In the genomic region with DNA sequence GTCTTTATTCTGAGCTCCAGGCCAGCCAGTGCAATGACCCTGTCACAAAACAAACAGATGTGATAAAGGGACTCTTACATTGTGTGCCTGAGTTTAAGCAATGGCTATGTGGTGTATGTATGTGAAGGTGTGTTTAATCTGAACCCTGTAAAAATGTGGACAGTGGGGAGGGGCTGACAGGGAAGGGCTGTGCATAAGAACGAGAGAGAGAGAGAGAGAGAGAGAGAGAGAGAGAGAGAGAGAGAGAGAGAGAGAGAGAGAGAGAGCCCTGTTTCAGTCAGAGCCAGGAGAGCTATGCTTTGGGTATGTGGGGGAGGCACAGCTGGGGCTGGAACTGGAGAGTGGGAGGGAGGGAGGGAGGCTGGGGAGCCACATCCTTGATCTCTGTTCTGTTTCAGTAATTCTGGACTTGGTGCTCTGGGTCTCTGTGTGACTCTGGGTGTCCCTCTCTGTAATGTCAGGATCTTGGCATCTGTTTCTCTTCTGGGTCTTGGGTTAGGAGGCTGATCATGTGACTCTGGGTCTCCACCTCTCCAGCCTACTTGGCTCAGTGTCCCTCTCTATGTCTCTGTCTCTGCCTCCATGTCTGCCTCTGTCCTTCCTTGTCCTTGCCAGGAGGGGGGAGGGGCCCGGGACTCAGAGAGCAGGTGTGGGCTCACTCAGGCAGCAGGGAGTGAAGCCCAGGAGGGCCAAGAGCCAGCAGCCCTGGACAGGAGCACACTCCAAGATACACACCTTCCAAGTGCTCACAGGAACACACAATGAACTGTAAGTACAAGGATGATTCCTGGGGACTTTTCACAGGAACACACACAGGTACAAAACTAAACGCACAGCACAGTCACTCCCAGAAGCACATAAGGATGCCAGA, we compare ENCODE assay signal across 9 mouse cellular contexts. TPM values are rescaled to one million over a fixed set of nuclear protein-coding genes. Genes with fewer than 3 reads are reported as not detected.
DNase-seq lines count a peak whose midpoint lies in the region; ATAC-seq and TF ChIP-seq lines count a peak whose summit lies in the region.
"Had no signal": no experiment of that assay in that cellular context is flagged by ENCODE, and none has a peak within 500 bp of the region (broad histone marks: within the 10 kb centered on the region; RNA-seq: fewer than 3 reads in every experiment).

No protein-coding gene starts in this region.

- peaks cover 20% of the 10 kb centered on the region for H3K4me1 ChIP-seq in neural tube, embryonic 11.5 days (ENCODE audit: control insufficient read depth, insufficient read depth, low read length)
- H3K4me1 ChIP-seq in heart, embryonic 10.5 days = peaks cover 67% of the 10 kb centered on the region
- peaks cover 26% of the 10 kb centered on the region for H3K4me1 ChIP-seq in kidney, adult 2 months (ENCODE audit: control insufficient read depth, insufficient read depth, low read length)
- peaks cover 21% of the 10 kb centered on the region; the same call in 1 of the 2 replicates for H3K4me1 ChIP-seq in lung, postnatal 0 days (ENCODE audit: insufficient read depth, low read depth, low read length)

- H3K4me2 ChIP-seq in neural tube, embryonic 11.5 days (ENCODE audit: low read depth) = no peak overlapping the region
- peak overlapping the region; percentile 76 for H3K4me2 ChIP-seq in lung, postnatal 0 days (replicated peaks; ENCODE audit: low read depth, low read length)

- TF ChIP-seq CTCF in kidney, adult 2 months (conservative IDR thresholded peaks at IDR 0.05; ENCODE audit: insufficient read depth, insufficient read length, low read depth, low read length) = no peak
- no peak for TF ChIP-seq CTCF in lung, postnatal 0 days (IDR thresholded peaks at IDR 0.05)

- peaks cover 7% of the 10 kb centered on the region for H3K27me3 ChIP-seq in neural tube, embryonic 11.5 days (ENCODE audit: control insufficient read depth, insufficient read depth, low read length)
- H3K27me3 ChIP-seq in heart, embryonic 10.5 days (ENCODE audit: insufficient read depth, poor library complexity, severe bottlenecking) = peaks cover 4% of the 10 kb centered on the region; the same call in 1 of the 2 replicates
- no peaks in the 10 kb centered on the region for H3K27me3 ChIP-seq in kidney, adult 2 months (replicated peaks; ENCODE audit: control insufficient read depth, insufficient read depth, low read length)
- H3K27me3 ChIP-seq in lung, postnatal 0 days (replicated peaks; ENCODE audit: insufficient read depth, low read length) = no peaks in the 10 kb centered on the region

- no peak for TF ChIP-seq EP300 in lung, postnatal 0 days (IDR thresholded peaks at IDR 0.05)

- DNase-seq in neural tube, embryonic 11.5 days (ENCODE audit: low spot score) = no peak
- no peak for DNase-seq in neural tube, embryonic 10.5 days (ENCODE audit: extremely low spot score, low spot score)
- DNase-seq in cerebellum, postnatal 25 days = peak; percentile 82 to 89
- DNase-seq in heart, embryonic 10.5 days (ENCODE audit: low spot score) = no peak
- peak; percentile 97 for DNase-seq in kidney, adult 2 months
- peak; percentile 87 for DNase-seq in lung, postnatal 0 days (ENCODE audit: low spot score)
- DNase-seq in testis, postnatal 14 days (ENCODE audit: low spot score) = peak; percentile 80
- no peak for DNase-seq in layer of hippocampus, adult 9-10 months (ENCODE audit: low spot score)

- H3K27ac ChIP-seq in neural tube, embryonic 11.5 days (ENCODE audit: low read depth, low read length) = no peak overlapping the region
- peak overlapping the region; percentile 87 for H3K27ac ChIP-seq in heart, embryonic 10.5 days
- peak overlapping the region; percentile 92 for H3K27ac ChIP-seq in kidney, adult 2 months (ENCODE audit: insufficient read depth, low read depth, low read length)
- peak overlapping the region; percentile 82 for H3K27ac ChIP-seq in lung, postnatal 0 days (ENCODE audit: low read length)
- H3K27ac ChIP-seq: macrophage had no signal

- no peaks in the 10 kb centered on the region for H3K9me3 ChIP-seq in neural tube, embryonic 11.5 days (ENCODE audit: control insufficient read depth, low read length)
- H3K9me3 ChIP-seq in heart, embryonic 10.5 days = no peaks in the 10 kb centered on the region
- no peaks in the 10 kb centered on the region for H3K9me3 ChIP-seq in lung, postnatal 0 days (ENCODE audit: low read length)

- peak overlapping the region; percentile 35; the same call in 1 of the 2 replicates for H3K9ac ChIP-seq in neural tube, embryonic 11.5 days (ENCODE audit: low read length)
- H3K9ac ChIP-seq in lung, postnatal 0 days (replicated peaks; ENCODE audit: low read depth) = no peak overlapping the region

- no peak for TF ChIP-seq POLR2A in kidney, adult 2 months (IDR thresholded peaks at IDR 0.05; ENCODE audit: low read depth, low read length)

- 26% methylated on average over 3 of the region's 3 CpGs for WGBS in neural tube, embryonic 11.5 days
- 14% methylated on average over 3 of the region's 3 CpGs for WGBS in heart, embryonic 10.5 days
- 10% methylated on average over 3 of the region's 3 CpGs for WGBS in kidney, adult 2 months
- WGBS in lung, postnatal 0 days = 3% methylated on average over 3 of the region's 3 CpGs

- H3K4me3 ChIP-seq in neural tube, embryonic 11.5 days (ENCODE audit: low read depth, low read length) = no peak overlapping the region
- peak overlapping the region; percentile 64 for H3K4me3 ChIP-seq in heart, embryonic 10.5 days
- H3K4me3 ChIP-seq in kidney, adult 2 months (ENCODE audit: insufficient read depth, low read depth, low read length) = peak overlapping the region; percentile 34
- H3K4me3 ChIP-seq in lung, postnatal 0 days (ENCODE audit: low read depth, low read length) = 0 out of 2 replicates have a peak overlapping the region, but pooled peaks have one; percentile 34

- H3K36me3 ChIP-seq in neural tube, embryonic 11.5 days (ENCODE audit: control insufficient read depth, insufficient read depth, low read length) = no peaks in the 10 kb centered on the region
- H3K36me3 ChIP-seq in heart, embryonic 10.5 days = no peaks in the 10 kb centered on the region
- no peaks in the 10 kb centered on the region for H3K36me3 ChIP-seq in kidney, adult 2 months (ENCODE audit: control insufficient read depth, insufficient read depth, low read length)
- no peaks in the 10 kb centered on the region for H3K36me3 ChIP-seq in lung, postnatal 0 days (ENCODE audit: insufficient read depth, low read length)

- no peak for ATAC-seq in neural tube, embryonic 11.5 days (ENCODE audit: insufficient read depth, low FRiP score, low TSS enrichment)
- peak; percentile 55 for ATAC-seq in lung, postnatal 0 days

RNA-seq across cellular contexts. Expression of a gene that starts 46.1 kb away (rescaled TPM):
- 33.0 and 39.0 TPM in 2 replicates for polyA plus RNA-seq in neural tube, embryonic 11.5 days (2014; fragmentation: Nextera tagmentation; extraction: Ambion mirVana)
- polyA plus RNA-seq in heart, embryonic 10.5 days (2016; fragmentation: Nextera tagmentation; extraction: Ambion mirVana) = 51.1 and 58.5 TPM in 2 replicates
- 37.0 and 45.7 TPM in 2 replicates for polyA plus RNA-seq in kidney, adult 2 months (2012; rRNA removed)
- polyA plus RNA-seq in lung, postnatal 0 days (2015; fragmentation: Nextera tagmentation; extraction: Ambion mirVana) = 149 and 153 TPM in 2 replicates

Comparison
In these comparisons a context has a peak if more than half of its experiments do, and no peak if none do; other contexts are left out.
1. DNase-seq: peak in cerebellum, postnatal 25 days (2 of 2), kidney, adult 2 months (single experiment), lung, postnatal 0 days (single experiment) and testis, postnatal 14 days (single experiment); none in neural tube, embryonic 11.5 days (single experiment), neural tube, embryonic 10.5 days (single experiment), heart, embryonic 10.5 days (single experiment) and layer of hippocampus, adult 9-10 months (single experiment).